Mouse (Mus musculus) liver, embryonic 14.5 days (tissue): ENCODE data around the gene Gm10142.

Experiments used
- CTCF ChIP-seq: IDR thresholded peaks from 2 replicates; pipeline ENCODE4 v1.5.1; 2016; ENCODE audit warnings: antibody characterized with exemption, low read depth, control low read depth
- EP300 ChIP-seq: IDR thresholded peaks from 2 replicates; pipeline ENCODE4 v1.6.1; 2016; ENCODE audit warnings: antibody characterized with exemption, low read depth

DNA sequence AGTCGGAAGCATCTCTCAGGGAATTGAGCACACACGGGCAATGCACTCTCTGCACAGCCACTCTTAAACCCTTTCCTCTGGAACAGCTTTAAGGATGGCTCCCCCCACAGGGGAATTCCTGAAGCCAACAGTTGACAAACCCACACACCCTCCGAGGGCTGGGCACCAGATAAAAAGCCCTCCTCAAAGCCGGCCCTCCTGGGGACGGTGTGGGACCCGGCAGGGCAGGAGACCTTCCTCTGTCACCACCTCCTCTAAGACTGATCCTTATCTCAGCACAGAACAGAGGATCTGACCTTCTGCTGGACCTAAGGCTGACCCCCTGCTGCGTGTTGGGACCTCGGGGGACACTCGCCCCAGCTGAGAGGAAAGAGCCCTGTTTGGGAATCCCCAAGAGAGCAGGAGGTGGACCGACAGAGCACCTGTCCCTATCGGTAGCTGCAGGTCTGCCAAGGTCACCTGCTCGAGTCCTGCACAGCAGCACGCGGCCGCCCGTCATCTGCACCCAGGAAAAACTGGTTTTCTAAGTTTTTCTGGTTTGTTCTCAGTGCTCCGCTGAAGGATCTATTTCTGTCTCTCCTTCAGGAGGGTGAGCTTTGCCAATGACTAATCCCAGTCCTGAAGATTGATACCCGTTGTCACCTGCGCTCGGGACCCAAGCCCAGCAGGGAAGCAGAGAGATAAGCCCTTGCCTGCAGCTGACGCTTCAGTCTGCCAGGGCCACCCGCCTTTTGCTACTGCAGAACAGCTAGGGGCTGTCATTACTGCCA lies 29.5 kb upstream of the Gm10142 start, which contains the start of gene Tspear:
- no peak for TF ChIP-seq EP300
- no peak for TF ChIP-seq CTCF
